Mouse (Mus musculus): Measurements from ENCODE around the gene Ick.

The Ick gene

GRCm38 (mm10) chr9:78104973-78105372 lies 4.0 kb upstream of the Ick start:
- no peak for DNase-seq (ENCODE audit: low spot score)

GRCm38 (mm10) chr9:78105501-78105932 lies 3.5 kb upstream of the Ick start:
- DNase-seq (ENCODE audit: low spot score), result no peak

- DNase-seq (ENCODE audit: low spot score), result no peak
Measured at GRCm38 (mm10) chr9:78106821-78107220, 2.2 kb upstream of the Ick start.

- DNase-seq (ENCODE audit: low spot score), result no peak
Measured at GRCm38 (mm10) chr9:78107582-78107911, 1.4 kb upstream of the Ick start.

- DNase-seq (ENCODE audit: low spot score), result peak; percentile 80
Measured at GRCm38 (mm10) chr9:78107912-78108795, 838 bp upstream of the Ick start.

GRCm38 (mm10) chr9:78109656-78110055 lies 664 bp downstream of the Ick start:
- no peak for DNase-seq (ENCODE audit: low spot score)

- no peak for DNase-seq (ENCODE audit: low spot score)
Measured at GRCm38 (mm10) chr9:78111456-78111855, 2.5 kb downstream of the Ick start.

- DNase-seq (ENCODE audit: low spot score), result peak; percentile 92
Measured at GRCm38 (mm10) chr9:78112770-78113537, 4.0 kb downstream of the Ick start.

- no peak for DNase-seq (ENCODE audit: low spot score)
Measured at GRCm38 (mm10) chr9:78113538-78113885, 4.5 kb downstream of the Ick start.

GRCm38 (mm10) chr9:78115746-78116145 lies 6.8 kb downstream of the Ick start:
- DNase-seq (ENCODE audit: low spot score), result no peak

GRCm38 (mm10) chr9:78117690-78118089 lies 8.7 kb downstream of the Ick start:
- no peak for DNase-seq (ENCODE audit: low spot score)

GRCm38 (mm10) chr9:78121358-78121757 lies 12.4 kb downstream of the Ick start:
- peak; percentile 33 for DNase-seq (ENCODE audit: low spot score)

- DNase-seq (ENCODE audit: low spot score), result no peak
Measured at GRCm38 (mm10) chr9:78121985-78122384, 13.0 kb downstream of the Ick start.

- no peak for DNase-seq (ENCODE audit: low spot score)
Measured at GRCm38 (mm10) chr9:78122939-78123712, 14.1 kb downstream of the Ick start.

GRCm38 (mm10) chr9:78124297-78124696 lies 15.3 kb downstream of the Ick start:
- no peak for DNase-seq (ENCODE audit: low spot score)

- no peak for DNase-seq (ENCODE audit: low spot score)
Measured at GRCm38 (mm10) chr9:78126007-78126406, 17.0 kb downstream of the Ick start.

- no peak for DNase-seq (ENCODE audit: low spot score)
Measured at GRCm38 (mm10) chr9:78126643-78127042, 17.7 kb downstream of the Ick start.

GRCm38 (mm10) chr9:78135658-78136057 lies 26.7 kb downstream of the Ick start:
- DNase-seq (ENCODE audit: low spot score), result no peak

- no peak for DNase-seq (ENCODE audit: low spot score)
Measured at GRCm38 (mm10) chr9:78138044-78138676, 29.2 kb downstream of the Ick start.

- no peak for DNase-seq (ENCODE audit: low spot score)
Measured at GRCm38 (mm10) chr9:78139463-78139862, 30.5 kb downstream of the Ick start.

- DNase-seq (ENCODE audit: low spot score), result no peak
Measured at GRCm38 (mm10) chr9:78146099-78146498, 37.1 kb downstream of the Ick start.

- DNase-seq (ENCODE audit: low spot score), result no peak
Measured at GRCm38 (mm10) chr9:78146627-78147026, 37.6 kb downstream of the Ick start.
